Mouse (Mus musculus): ENCODE measurements around the gene Mpl.

GRCm38 (mm10) chr4:118415779-118416178, 41.5 kb downstream of the Mpl start:
- no peak for TF ChIP-seq TCF3 (IDR thresholded peaks at IDR 0.05; ENCODE audit: insufficient read length, low read depth)
- TF ChIP-seq MYOD1 (IDR thresholded peaks at IDR 0.05; ENCODE audit: control insufficient read depth in 1 of 3, insufficient read length in 2 of 3, low read depth in 2 of 3): no peak
- TF ChIP-seq POLR2A (IDR thresholded peaks at IDR 0.05; ENCODE audit: insufficient read length, low read depth): no peak
- no peak for TF ChIP-seq SRF (IDR thresholded peaks at IDR 0.05; ENCODE audit: control insufficient read depth, insufficient read length, low read depth)
- no peak for TF ChIP-seq E2F4 (IDR thresholded peaks at IDR 0.05; ENCODE audit: insufficient read depth)
- TF ChIP-seq USF1 (IDR thresholded peaks at IDR 0.05; ENCODE audit: low read depth): no peak
- no peak for TF ChIP-seq MAX (IDR thresholded peaks at IDR 0.05; ENCODE audit: low read depth)
- no peak for TF ChIP-seq REST (IDR thresholded peaks at IDR 0.05; ENCODE audit: insufficient read depth, insufficient read length)

All from myocyte (in vitro differentiated cells).